Mouse (Mus musculus): Measurements from ENCODE around the gene Rwdd4a. TPM values are rescaled to one million over a fixed set of nuclear protein-coding genes. Genes with fewer than 3 reads are reported as not detected.

Rwdd4a gene
- polyA plus RNA-seq, 1 experiment from 2014 or later = 40.0 TPM

DNA sequence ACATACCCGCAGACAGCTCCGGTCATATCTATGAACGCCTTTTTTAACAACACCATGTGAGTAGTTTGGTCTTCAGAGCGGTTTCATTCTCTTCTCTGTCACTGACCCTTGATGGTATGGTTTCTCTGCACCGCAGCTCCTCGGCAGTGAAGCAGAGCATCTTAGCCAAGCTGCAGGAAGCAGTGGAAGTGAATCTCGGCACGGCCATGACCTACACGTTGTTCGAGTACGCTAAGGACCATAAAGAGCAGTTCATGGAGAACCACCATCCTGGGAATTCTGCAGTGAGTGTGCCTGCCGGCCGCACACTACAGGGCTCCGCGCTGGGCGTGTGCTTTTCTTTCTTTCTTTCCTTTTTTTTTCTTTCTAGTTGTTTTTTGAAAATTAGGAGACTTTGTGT lies 9.3 kb downstream of the Rwdd4a start:
- H3K36me3 ChIP-seq = peaks cover 33% of the 10 kb centered on the region
- H3K27ac ChIP-seq = no peak overlapping the region
- H3K9me3 ChIP-seq = no peaks in the 10 kb centered on the region
- no peaks in the 10 kb centered on the region for H3K4me1 ChIP-seq
- WGBS = 92% methylated on average over 16 of the region's 16 CpGs
- no peak overlapping the region for H3K4me2 ChIP-seq
- no peak overlapping the region for H3K9ac ChIP-seq
- H3K27me3 ChIP-seq (replicated peaks) = no peaks in the 10 kb centered on the region
- no peak for ATAC-seq (ENCODE audit: insufficient read depth, low FRiP score, low read depth)
- H3K4me3 ChIP-seq (replicated peaks) = no peak overlapping the region

DNA sequence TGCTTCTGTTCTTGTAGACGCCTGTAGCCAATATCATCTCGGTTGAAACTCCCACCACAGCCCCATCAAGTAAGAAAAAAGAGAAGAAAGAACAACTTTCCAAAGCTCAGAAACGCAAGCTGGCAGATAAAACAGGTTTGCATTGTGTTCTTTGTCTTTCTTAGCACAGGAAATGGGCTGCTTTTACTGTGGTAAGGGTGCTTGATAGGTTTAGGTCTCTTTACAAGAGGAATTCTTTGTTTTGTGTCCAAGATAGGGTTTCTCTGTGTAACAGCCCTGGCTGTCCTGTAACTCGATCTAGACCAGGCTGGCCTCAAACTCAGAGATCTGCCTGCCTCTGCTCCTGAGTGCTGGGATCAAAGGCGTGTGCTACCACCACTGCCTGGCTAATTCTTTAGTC lies 10.6 kb downstream of the Rwdd4a start:
- H3K27me3 ChIP-seq (replicated peaks) = no peaks in the 10 kb centered on the region
- WGBS = 91% methylated on average over 5 of the region's 5 CpGs
- no peak overlapping the region for H3K4me3 ChIP-seq (replicated peaks)
- H3K36me3 ChIP-seq = peaks cover 41% of the 10 kb centered on the region
- no peak overlapping the region for H3K9ac ChIP-seq
- no peaks in the 10 kb centered on the region for H3K4me1 ChIP-seq
- no peaks in the 10 kb centered on the region for H3K9me3 ChIP-seq
- no peak overlapping the region for H3K27ac ChIP-seq
- H3K4me2 ChIP-seq = no peak overlapping the region
- no peak for ATAC-seq (ENCODE audit: insufficient read depth, low FRiP score, low read depth)

DNA sequence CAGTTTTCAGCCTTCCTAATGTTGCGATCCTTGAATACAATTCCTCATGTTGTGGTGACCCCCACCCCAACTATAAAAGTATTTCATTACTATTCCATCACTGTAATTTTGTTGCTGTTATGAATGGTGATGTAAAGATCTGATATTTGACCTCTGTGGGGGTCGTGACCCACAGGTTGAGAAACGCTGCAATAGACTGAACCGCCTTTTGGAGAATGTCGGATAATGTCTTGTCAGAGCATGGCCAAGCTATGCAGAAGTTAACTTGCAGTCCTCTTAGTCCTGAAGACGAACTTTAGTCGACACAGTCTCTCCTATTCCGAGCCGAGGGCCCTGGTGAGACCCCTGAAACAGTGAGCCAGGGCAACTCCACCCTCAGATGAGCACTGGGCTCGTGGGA lies 13.6 kb downstream of the Rwdd4a start:
- peaks cover 49% of the 10 kb centered on the region for H3K36me3 ChIP-seq
- H3K27ac ChIP-seq = no peak overlapping the region
- ATAC-seq (ENCODE audit: insufficient read depth, low FRiP score, low read depth) = no peak
- no peak overlapping the region for H3K9ac ChIP-seq
- no peaks in the 10 kb centered on the region for H3K27me3 ChIP-seq (replicated peaks)
- WGBS = 96% methylated on average over 10 of the region's 10 CpGs
- H3K9me3 ChIP-seq = no peaks in the 10 kb centered on the region
- no peak overlapping the region for H3K4me2 ChIP-seq
- H3K4me1 ChIP-seq = no peaks in the 10 kb centered on the region
- H3K4me3 ChIP-seq (replicated peaks) = no peak overlapping the region

DNA sequence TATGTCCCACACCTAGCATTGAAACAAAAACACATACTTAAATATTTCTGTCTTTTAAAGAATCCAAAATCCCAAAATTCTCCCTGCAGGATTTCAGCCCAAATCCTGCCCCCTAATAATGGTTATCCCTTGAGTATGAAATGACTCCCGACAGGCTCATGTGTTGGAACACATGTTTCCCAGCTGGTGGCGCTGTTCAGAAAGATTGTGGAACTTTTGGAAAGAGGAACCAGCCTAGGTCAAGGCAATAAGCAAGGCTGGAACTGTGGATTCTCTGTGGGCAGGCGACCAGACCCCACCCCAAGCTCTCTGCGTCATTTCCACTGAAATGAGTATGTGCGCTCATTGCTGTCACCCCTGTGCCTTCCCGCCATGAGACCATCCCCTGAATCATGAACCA lies 20.1 kb downstream of the Rwdd4a start:
- peaks cover 10% of the 10 kb centered on the region for H3K36me3 ChIP-seq
- no peaks in the 10 kb centered on the region for H3K9me3 ChIP-seq
- no peak overlapping the region for H3K4me2 ChIP-seq
- H3K4me1 ChIP-seq = no peaks in the 10 kb centered on the region
- ATAC-seq (ENCODE audit: insufficient read depth, low FRiP score, low read depth) = no peak
- no peaks in the 10 kb centered on the region for H3K27me3 ChIP-seq (replicated peaks)
- WGBS = 80% methylated on average over 6 of the region's 6 CpGs
- H3K9ac ChIP-seq = no peak overlapping the region
- no peak overlapping the region for H3K27ac ChIP-seq
- H3K4me3 ChIP-seq (replicated peaks) = no peak overlapping the region

DNA sequence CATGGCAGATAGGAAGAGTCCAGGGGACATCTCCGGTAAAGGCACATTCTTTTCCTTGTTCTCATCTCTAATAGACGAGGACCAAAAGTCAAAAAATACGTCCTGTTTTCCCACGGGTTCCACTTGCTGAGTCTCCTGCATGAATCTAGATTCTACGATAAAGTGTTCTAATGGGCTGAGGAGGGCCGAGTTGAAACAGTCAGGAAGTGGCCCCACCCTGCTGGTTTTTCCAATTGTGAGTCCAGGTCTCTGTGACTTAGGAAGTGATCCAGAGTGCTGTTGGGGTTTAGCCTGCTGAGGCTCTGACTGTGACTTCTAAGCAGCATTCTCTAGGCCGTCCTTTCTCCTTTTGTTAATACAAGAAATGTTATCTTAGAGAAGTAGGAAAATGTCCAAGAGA lies 23.0 kb downstream of the Rwdd4a start:
- Histone ChIP-seq H3K36me3 (peaks cover under 1% of the 10 kb centered on the region; the same call in 1 of the 2 replicates), H3K4me1 (no peaks in the 10 kb centered on the region), H3K27ac (no peak overlapping the region), H3K4me3 (replicated peaks) (no peak overlapping the region), H3K27me3 (replicated peaks) (no peaks in the 10 kb centered on the region), H3K9ac (no peak overlapping the region), H3K9me3 (no peaks in the 10 kb centered on the region), H3K4me2 (no peak overlapping the region)
- WGBS = 81% methylated on average over 7 of the region's 7 CpGs
- ATAC-seq (ENCODE audit: insufficient read depth, low FRiP score, low read depth) = no peak

DNA sequence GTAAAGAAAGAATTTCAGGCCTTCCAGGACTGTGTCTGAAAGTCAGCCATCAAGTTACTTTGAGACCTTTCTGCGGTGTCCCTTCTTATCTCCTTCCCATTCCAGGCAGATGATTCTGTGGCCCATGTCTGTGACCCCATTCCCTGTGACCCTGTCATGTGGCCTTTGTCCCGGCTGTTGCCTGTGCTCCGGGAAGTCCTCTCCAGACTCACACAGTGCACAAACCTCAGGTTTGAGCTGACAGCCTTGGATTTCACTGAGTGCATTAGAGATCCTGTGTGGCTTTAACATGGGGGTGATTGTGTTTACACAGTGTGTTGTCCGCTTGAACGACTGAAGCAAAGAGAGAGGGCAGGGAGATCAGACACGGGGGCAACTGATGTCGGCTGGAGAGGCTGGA lies 24.8 kb downstream of the Rwdd4a start:
- Histone ChIP-seq H3K9ac (no peak overlapping the region), H3K27ac (no peak overlapping the region), H3K4me2 (no peak overlapping the region), H3K4me3 (replicated peaks) (no peak overlapping the region), H3K36me3 (no peaks in the 10 kb centered on the region), H3K9me3 (no peaks in the 10 kb centered on the region), H3K4me1 (no peaks in the 10 kb centered on the region), H3K27me3 (replicated peaks) (no peaks in the 10 kb centered on the region)
- 28% methylated on average over 7 of the region's 7 CpGs for WGBS
- no peak for ATAC-seq (ENCODE audit: insufficient read depth, low FRiP score, low read depth)

DNA sequence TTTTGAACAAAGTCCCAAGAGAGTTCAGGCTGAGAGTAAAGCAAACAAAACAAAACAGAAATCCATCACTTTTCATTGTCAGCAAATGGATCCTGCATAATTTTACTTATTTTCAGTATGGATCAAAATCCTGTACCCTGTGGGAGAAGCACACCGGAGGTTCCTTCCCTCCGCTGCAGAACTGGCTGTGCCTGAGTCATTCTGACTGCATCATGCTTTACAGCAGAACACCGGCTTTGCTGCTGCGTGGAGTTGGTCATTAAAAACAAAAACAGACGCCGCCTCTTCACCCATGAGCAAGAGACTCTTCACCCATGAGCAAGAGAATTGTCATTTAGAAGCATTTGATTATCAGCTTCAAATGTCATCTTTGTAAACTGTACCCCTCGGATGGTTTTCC lies 27.3 kb downstream of the Rwdd4a start:
- no peak overlapping the region for H3K27ac ChIP-seq
- no peaks in the 10 kb centered on the region for H3K36me3 ChIP-seq
- H3K4me3 ChIP-seq (replicated peaks) = no peak overlapping the region
- 86% methylated on average over 7 of the region's 7 CpGs for WGBS
- H3K9me3 ChIP-seq = no peaks in the 10 kb centered on the region
- H3K27me3 ChIP-seq (replicated peaks) = no peaks in the 10 kb centered on the region
- no peak overlapping the region for H3K4me2 ChIP-seq
- no peaks in the 10 kb centered on the region for H3K4me1 ChIP-seq
- ATAC-seq (ENCODE audit: insufficient read depth, low FRiP score, low read depth) = no peak
- H3K9ac ChIP-seq = no peak overlapping the region

DNA sequence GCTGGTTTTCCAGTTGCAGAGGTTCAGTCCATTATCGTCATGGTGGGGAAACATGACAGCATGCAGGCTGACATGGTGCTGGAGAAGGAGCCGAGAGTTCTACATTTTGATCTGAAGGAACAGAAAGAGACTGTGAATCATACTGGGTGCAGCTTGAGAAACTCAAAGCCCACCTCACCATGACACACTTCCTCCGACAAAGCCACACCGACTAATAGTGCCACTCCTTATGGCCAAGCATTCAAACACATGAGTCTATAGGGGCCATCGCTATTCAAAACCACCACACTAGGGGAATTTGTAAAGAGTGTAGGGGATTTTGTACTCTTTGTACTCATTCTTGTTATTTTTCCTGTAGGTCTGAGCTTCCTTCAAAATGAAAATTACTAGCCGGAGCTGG lies 33.1 kb downstream of the Rwdd4a start:
- Histone ChIP-seq H3K27ac (no peak overlapping the region), H3K4me3 (replicated peaks) (no peak overlapping the region), H3K36me3 (no peaks in the 10 kb centered on the region), H3K4me2 (no peak overlapping the region), H3K9ac (no peak overlapping the region), H3K27me3 (replicated peaks) (no peaks in the 10 kb centered on the region), H3K9me3 (no peaks in the 10 kb centered on the region), H3K4me1 (no peaks in the 10 kb centered on the region)
- WGBS = 90% methylated on average over 6 of the region's 6 CpGs
- ATAC-seq (ENCODE audit: insufficient read depth, low FRiP score, low read depth) = no peak

DNA sequence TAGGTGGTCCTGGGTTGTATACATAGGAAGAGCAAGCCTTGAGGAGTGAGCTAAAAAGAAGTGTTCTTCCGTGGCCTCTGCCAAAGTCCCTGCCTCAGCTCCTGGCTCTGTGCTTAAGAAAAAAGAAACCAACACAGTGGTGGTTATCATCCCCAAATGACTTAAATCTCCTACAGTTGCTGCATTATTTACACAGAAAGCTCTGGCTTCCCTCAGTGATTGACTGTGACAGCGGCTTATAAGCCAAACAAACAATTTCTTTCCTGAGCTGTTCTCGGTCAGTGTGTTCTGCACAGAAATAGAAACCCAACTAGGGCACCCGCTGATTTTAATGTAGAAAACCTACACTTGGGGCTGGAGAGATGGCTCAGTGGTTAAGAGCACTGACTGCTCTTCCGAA lies 34.6 kb downstream of the Rwdd4a start:
- Histone ChIP-seq H3K27ac (no peak overlapping the region), H3K27me3 (replicated peaks) (no peaks in the 10 kb centered on the region), H3K36me3 (no peaks in the 10 kb centered on the region), H3K4me3 (replicated peaks) (no peak overlapping the region), H3K9me3 (no peaks in the 10 kb centered on the region), H3K4me2 (no peak overlapping the region), H3K9ac (no peak overlapping the region), H3K4me1 (no peaks in the 10 kb centered on the region)
- 61% methylated on average over 5 of the region's 5 CpGs for WGBS
- no peak for ATAC-seq (ENCODE audit: insufficient read depth, low FRiP score, low read depth)

DNA sequence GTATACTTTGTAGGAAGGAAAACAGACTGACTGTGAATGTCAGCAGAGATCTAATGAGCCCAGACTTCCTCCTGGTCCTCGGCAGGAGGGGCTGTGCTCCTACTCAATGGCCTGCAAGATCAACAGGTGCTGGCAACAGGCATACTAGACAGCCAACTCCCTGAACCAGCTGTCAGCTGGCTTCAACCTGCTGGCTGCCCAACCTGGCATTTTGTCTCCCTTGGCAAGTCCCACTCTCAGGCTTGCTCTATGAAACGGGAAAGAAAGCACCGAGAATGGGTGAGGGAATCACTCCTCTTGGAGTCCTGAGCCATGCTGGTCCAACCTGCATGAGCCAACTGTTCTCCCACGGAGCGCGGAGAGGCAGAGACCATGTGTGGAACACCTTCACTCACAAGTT lies 36.7 kb downstream of the Rwdd4a start:
- Histone ChIP-seq H3K4me1 (no peaks in the 10 kb centered on the region), H3K27ac (no peak overlapping the region), H3K27me3 (replicated peaks) (no peaks in the 10 kb centered on the region), H3K4me2 (no peak overlapping the region), H3K36me3 (no peaks in the 10 kb centered on the region), H3K9ac (no peak overlapping the region), H3K9me3 (no peaks in the 10 kb centered on the region), H3K4me3 (replicated peaks) (no peak overlapping the region)
- WGBS = 87% methylated on average over 6 of the region's 6 CpGs
- no peak for ATAC-seq (ENCODE audit: insufficient read depth, low FRiP score, low read depth)

DNA sequence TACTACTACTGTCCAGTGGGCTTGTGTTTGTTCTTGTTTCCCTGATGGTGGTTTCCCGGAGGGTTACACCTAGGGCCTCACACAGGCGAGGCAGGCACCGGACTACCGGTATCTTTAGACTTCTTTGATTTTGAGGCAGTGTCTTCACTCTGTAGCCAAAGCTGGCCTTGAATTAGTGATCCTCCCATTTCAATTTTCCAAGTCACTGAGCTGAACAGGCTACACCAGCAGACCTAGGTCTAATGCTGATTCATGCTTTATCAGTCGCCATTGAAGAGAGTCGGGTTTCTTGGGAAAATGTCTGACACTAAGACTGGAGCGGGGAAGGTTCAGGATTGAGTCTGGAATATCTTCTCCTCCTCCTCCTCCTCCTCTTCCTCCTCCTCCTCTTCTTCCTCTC lies 40.0 kb downstream of the Rwdd4a start:
- H3K27ac ChIP-seq = no peak overlapping the region
- no peaks in the 10 kb centered on the region for H3K27me3 ChIP-seq (replicated peaks)
- ATAC-seq (ENCODE audit: insufficient read depth, low FRiP score, low read depth) = no peak
- H3K9me3 ChIP-seq = no peaks in the 10 kb centered on the region
- no peaks in the 10 kb centered on the region for H3K36me3 ChIP-seq
- no peak overlapping the region for H3K4me3 ChIP-seq (replicated peaks)
- WGBS = 89% methylated on average over 7 of the region's 7 CpGs
- H3K4me1 ChIP-seq = no peaks in the 10 kb centered on the region
- H3K9ac ChIP-seq = no peak overlapping the region
- no peak overlapping the region for H3K4me2 ChIP-seq

DNA sequence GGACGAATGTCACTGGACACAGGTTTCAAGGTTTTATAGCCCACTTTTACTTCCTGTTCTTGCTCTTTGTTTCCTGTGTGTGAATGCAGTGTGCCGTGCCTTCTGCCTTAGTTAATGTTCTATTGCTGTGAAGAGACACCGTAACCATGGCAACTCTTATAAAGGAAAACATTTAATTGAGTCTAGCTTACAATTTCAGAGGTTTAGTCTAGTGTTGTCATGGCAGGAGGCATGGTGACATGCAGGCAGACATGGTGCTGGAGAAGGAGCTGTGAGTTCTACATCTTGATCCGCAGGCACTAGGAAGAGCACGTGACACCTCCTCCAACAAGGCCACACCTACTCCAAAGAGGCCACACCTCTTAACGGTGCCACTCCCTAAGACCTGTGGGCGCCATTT lies 48.0 kb downstream of the Rwdd4a start:
- no peak overlapping the region for H3K9ac ChIP-seq
- no peaks in the 10 kb centered on the region for H3K36me3 ChIP-seq
- no peak overlapping the region for H3K4me2 ChIP-seq
- no peaks in the 10 kb centered on the region for H3K27me3 ChIP-seq (replicated peaks)
- 82% methylated on average over 7 of the region's 7 CpGs for WGBS
- H3K4me1 ChIP-seq = no peaks in the 10 kb centered on the region
- no peak overlapping the region for H3K4me3 ChIP-seq (replicated peaks)
- no peak for ATAC-seq (ENCODE audit: insufficient read depth, low FRiP score, low read depth)
- H3K27ac ChIP-seq = no peak overlapping the region
- no peaks in the 10 kb centered on the region for H3K9me3 ChIP-seq

DNA sequence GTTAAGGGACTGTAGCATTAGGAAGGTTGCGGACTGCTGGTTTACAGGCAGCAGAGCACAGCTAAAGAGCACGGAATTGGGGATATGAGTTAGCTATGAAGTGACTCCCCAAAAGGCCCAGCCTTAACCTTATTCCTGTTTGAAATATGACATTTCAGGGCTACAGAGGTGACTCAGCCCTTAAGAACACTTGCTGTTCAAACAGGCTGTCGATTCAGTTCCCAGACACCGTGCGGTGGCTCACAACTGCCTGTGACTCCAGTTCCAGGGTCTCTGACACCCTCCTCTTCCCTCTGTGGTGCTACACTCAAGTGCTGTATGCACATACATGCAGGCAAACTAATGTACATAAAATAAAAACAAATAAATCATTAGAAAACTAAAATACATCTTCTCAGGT lies 55.2 kb downstream of the Rwdd4a start:
- Histone ChIP-seq H3K36me3 (no peaks in the 10 kb centered on the region), H3K4me1 (no peaks in the 10 kb centered on the region), H3K9me3 (no peaks in the 10 kb centered on the region), H3K27ac (no peak overlapping the region), H3K9ac (no peak overlapping the region), H3K27me3 (replicated peaks) (no peaks in the 10 kb centered on the region), H3K4me2 (no peak overlapping the region), H3K4me3 (replicated peaks) (no peak overlapping the region)
- no peak for ATAC-seq (ENCODE audit: insufficient read depth, low FRiP score, low read depth)
- 84% methylated on average over 5 of the region's 5 CpGs for WGBS

Data from stomach, embryonic 15.5 days (tissue).